Mouse (Mus musculus) heart, adult 18-20 months (tissue): ENCODE measurements around the gene Olfr1349. TPM values are rescaled to one million over a fixed set of nuclear protein-coding genes. Genes with fewer than 3 reads are reported as not detected.

Experiments used
- DNase-seq, 2 experiments: peaks; one replicate each; pipeline ENCODE4 v3.0.0; 2021 to 2022; ENCODE audit warnings: mixed read lengths in 1 of 2
- long read RNA-seq, 2 experiments: library from polyadenylated mRNA; stranded (forward); transcript quantifications; one replicate each; pipeline ENCODE4 v2.0.0; 2021
- total RNA-seq, 2 experiments: library from RNA; stranded (reverse); gene quantifications; 2 replicates each; pipeline ENCODE4 v1.2.3; 2021

Olfr1349 gene
- total RNA-seq, result not detected
- long read RNA-seq, experiment 1, result 0 reads
- long read RNA-seq, experiment 2, result 0 reads

DNA sequence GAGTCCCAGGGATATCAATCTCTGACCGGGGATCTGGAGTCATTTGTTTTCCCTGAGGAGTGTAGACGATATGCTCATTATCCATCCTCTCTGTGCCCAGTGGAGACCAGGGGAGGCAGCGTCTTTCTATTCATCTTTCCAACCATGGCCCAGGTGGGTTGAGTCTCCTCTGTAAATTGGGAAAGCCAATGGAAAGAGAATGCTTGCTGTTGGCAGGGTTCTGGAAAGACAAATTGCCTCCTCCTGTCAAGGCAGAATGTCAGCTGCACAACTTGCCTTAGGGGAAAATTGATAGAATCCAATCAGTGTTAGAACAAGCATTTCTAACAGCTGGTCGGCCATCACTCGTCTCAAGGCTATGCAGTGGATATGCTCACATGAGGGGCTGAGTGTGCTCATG lies at the start of gene Olfr1349:
TSS of gene Olfr1349 (minus strand) at position 101 of the 400 bp plus-strand sequence.
- DNase-seq, result no peak

DNA sequence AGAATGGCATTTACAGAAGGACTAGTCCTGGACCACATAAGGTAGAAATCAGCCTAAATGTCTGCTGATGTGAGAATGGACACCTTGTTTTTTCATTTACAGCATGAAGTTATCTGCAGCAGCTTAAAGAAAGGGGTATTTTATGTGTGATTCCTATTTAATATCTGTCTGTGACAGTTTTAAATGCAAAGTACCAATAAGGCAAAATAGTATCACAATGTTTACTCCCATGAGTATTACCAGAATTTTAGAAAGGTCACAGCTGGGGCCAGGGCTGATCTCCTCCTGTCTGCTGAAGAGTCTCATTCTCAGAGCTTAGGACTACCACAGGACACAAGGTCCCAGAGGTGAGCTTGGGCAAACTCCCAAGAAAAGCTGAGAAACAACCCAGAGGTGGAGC lies 41.8 kb upstream of the Olfr1349 start, which contains the start of gene Olfr1350:
TSS of gene Olfr1350 (plus strand) at position 301 of the 400 bp plus-strand sequence.
- DNase-seq, result no peak

GRCm38 (mm10) chr7:6526141-6526540 lies 3.4 kb upstream of the Olfr1349 start:
- no peak for DNase-seq

GRCm38 (mm10) chr7:6525001-6525400 lies 2.3 kb upstream of the Olfr1349 start:
- DNase-seq, result no peak

DNA sequence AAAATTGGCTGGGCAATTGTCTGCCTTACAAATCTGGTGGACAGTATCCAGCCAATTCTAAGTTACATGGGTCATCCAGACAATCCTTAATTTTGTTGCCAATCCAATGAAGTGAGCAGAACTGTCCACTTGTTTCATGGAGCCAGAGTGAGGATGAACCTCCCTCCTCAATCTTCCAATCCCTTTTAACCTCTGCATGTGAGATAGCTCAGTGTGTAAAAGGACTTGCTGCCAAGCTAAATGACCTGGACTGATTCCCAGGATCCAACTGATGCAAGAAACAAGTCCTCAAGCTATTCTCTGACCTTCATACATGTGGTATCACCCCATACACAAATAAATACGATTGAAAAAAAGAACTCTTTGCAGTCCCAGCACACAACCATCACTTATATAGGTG lies 1.1 kb downstream of the Olfr1349 start:
- DNase-seq, result peak in 1 of 2 experiments; percentile 6

DNA sequence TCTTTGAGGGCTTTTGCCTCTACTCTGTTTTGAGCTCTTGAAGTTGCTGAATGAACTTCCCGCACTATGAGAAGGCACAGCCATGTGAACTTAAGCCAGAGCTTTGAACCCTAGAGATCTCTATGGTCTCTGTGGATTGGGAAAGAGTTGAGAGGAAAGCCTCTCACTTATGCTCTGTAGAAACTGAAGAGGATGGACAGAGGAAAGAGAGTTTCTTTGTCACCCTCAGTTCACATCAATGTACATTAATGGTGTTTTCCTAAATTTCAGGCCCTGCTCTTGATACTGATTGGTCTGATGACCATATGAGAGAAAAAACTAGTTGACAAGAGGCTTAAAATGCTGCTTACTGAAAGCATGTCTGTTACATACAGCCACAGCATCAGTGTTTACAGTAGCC lies 14.1 kb downstream of the Olfr1349 start, which contains the start of gene Olfr1348:
TSS of gene Olfr1348 (minus strand) at position 101 of the 400 bp plus-strand sequence.
- no peak for DNase-seq

DNA sequence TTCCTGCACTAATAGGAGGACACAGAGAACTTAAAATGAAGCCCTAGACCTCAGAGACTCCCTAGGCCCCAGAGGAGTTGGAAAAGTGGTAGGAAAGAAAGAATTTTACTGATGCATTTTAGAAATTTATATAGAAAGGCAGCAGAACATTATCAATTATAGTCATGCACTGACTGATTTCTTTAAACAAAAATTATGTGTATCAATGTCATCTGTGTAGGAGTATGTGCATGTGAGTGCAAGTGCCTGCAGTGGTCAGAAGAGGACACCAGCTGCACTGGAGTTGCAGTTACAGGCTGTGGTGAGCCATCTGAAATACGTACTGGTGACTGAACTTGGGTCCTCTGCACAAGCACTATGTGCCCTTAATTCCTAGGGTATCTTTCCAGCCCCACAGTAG lies 23.1 kb downstream of the Olfr1349 start, which contains the start of gene Olfr1347:
TSS of gene Olfr1347 (minus strand) at position 101 of the 400 bp plus-strand sequence.
- DNase-seq, result no peak

DNA sequence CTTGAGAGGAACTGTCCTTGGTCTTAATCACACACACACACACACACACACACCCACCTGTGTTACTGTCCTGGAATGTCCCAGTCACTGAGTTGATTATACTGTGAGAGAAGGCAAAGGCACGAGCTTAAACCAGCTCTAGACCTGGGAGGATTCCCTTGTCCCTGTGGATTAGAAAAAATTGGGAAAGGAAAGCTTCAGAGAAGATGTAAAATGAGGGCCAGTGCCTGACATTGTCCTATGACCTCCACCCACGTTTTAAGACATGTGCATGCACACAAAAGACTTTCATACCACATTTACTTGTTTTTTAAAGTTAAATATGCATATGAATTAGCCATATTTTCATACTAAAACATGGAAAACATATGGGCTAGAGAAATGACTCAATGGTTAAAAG lies 35.9 kb downstream of the Olfr1349 start, which contains the start of gene Olfr5:
TSS of gene Olfr5 (minus strand) at position 101 of the 400 bp plus-strand sequence.
- no peak for DNase-seq

- DNase-seq, result peak in 1 of 2 experiments; percentile 22
Observed at GRCm38 (mm10) chr7:6477633-6478032, 45.1 kb downstream of the Olfr1349 start.

GRCm38 (mm10) chr7:6466951-6467350 lies 55.8 kb downstream of the Olfr1349 start, which contains the start of gene Olfr1346:
Gene Olfr1346, plus strand, starts transcription at chr7:6467101.
- DNase-seq, result no peak

Other genes with a start within 250 kb of the Olfr1349 start
- 1 to 10 TPM; 2.7 to 3.7 TPM for gene Zfp667, start 236.4 kb downstream of the Olfr1349 start, total RNA-seq
- 1 to 10 TPM; 2.9 to 3.0 TPM for gene Zfp583, start 191.7 kb downstream of the Olfr1349 start, total RNA-seq
- under 1 TPM; 0.22 to 0.36 TPM for gene Gm3854, start 179.2 kb downstream of the Olfr1349 start, total RNA-seq
- gene Zfp78, start 159.7 kb downstream of the Olfr1349 start, total RNA-seq, result 1 to 10 TPM; 2.2 to 2.5 TPM
- 1 to 10 TPM; 2.8 to 3.7 TPM for gene Zfp28, start 139.7 kb downstream of the Olfr1349 start, total RNA-seq
- gene Smim17, start 124.2 kb downstream of the Olfr1349 start, total RNA-seq, result not detected
- gene Gm20715, start 112.7 kb downstream of the Olfr1349 start, total RNA-seq, result not detected
- gene Olfr1344, start 84.3 kb downstream of the Olfr1349 start, total RNA-seq, result not detected
- gene Olfr1336, start 66.8 kb downstream of the Olfr1349 start, total RNA-seq, result not detected
- gene Olfr1346, start 55.8 kb downstream of the Olfr1349 start, total RNA-seq, result not detected
- gene Olfr5, start 36.0 kb downstream of the Olfr1349 start, total RNA-seq, result not detected
- gene Olfr1347, start 23.2 kb downstream of the Olfr1349 start, total RNA-seq, result not detected
- not detected for gene Olfr1348, start 14.2 kb downstream of the Olfr1349 start, total RNA-seq
- not detected for gene Olfr1350, start 41.9 kb upstream of the Olfr1349 start, total RNA-seq
- 1 to 10 TPM; 3.4 to 4.8 TPM for gene Zim1, start 173.5 kb upstream of the Olfr1349 start, total RNA-seq
- 1 to 10 TPM; 3.3 to 6.2 TPM for gene Peg3, start 207.5 kb upstream of the Olfr1349 start, total RNA-seq
- gene Usp29, start 207.6 kb upstream of the Olfr1349 start, total RNA-seq, result not detected